Mouse (Mus musculus) CD4-positive, CD25-positive, alpha-beta regulatory T cell, adult 2 months (primary cell): ENCODE results near the gene Ghitm.

Experiments
- DNase-seq: peaks from one replicate; pipeline ENCODE4 v3.0.0-alpha.2; 2012; ENCODE audit warnings: low read depth, low spot score

Ghitm gene

GRCm38 (mm10) chr14:37135127-37135593 lies at the start of gene Ghitm:
Ghitm (minus strand) TSS chr14:37135272.
- peak; percentile 98 for DNase-seq

DNA sequence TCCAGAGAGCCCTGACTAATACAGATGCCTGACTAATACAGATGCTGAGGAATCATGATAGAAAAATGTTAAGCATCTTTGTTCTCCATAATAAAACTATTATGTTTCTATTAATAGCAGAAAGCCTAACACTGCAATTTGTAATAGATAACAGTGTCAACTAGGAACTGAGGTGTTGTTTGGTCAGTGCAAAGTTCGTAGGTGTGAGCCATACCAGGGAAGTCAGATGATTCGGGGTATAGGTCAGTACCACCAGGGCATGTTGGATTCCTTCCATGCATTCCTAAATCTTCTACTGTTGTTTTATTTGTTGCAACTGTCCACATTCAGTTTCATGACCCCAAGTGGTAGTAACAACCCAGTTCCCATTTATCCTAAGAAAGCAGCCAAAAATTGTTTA lies 49.8 kb upstream of the Ghitm start:
- no peak for DNase-seq

- DNase-seq: no peak
Observed at GRCm38 (mm10) chr14:37174484-37174883, 39.4 kb upstream of the Ghitm start.

- peak; percentile 37 for DNase-seq
Observed at GRCm38 (mm10) chr14:37165266-37165926, 30.3 kb upstream of the Ghitm start.

- DNase-seq: no peak
Observed at GRCm38 (mm10) chr14:37164392-37165032, 29.4 kb upstream of the Ghitm start.

DNA sequence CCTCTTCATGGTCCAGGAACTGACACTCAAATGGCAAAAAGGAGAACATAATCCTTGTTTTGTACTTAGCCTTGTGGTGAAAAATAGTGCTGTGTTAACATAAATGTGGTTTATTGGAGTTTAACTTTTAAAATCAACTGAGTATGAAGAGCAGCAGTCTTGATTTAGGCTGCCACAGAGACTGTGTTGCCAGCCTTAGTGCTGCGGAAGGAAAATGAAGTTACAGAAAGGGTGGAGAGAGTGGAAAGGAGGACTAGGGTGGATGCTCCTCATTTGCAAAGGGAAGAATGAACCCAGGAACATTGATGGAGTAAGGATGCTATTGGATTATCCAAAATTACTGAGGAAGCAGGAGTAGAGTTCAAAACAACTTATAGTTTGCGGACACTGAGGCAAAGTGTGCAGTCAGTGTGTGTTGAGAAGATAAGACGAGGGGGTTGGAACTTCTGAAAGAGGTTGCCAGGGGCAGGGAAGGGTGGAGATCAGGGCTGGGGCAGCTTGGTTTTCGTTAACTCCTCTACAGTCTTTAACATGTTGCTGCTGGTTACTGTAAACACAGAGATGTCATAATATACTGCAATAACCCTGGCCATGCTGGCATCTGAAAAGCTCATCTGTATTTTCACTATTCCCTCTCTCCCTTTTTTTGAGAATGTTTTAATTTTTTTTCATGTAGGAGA lies 28.3 kb upstream of the Ghitm start:
- DNase-seq: no peak

DNA sequence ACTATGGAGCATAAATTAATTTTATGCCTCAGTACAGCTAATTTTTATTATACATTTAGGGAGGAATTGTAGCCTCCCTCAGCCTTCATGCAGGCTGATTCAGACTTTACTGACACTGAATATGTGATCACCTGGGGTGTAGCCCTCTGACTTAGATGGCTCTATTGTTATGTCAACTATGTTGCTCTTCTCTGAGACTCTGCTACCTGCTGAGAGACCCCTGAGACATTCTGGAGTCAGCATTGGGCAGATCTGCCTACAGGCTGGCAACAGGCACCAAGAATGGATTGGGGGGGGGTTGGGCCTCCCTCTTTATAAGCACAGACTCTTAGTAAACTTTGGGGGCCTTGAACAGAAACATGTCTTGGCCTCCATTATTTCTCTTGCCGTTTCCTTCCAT lies 19.3 kb upstream of the Ghitm start:
- DNase-seq: no peak

- no peak for DNase-seq
Observed at GRCm38 (mm10) chr14:37139051-37139710, 4.1 kb upstream of the Ghitm start.

- DNase-seq: peak; percentile 32
Observed at GRCm38 (mm10) chr14:37137596-37137995, 2.5 kb upstream of the Ghitm start.

GRCm38 (mm10) chr14:37136110-37136509 lies 1.0 kb upstream of the Ghitm start:
- no peak for DNase-seq

GRCm38 (mm10) chr14:37135671-37136070 lies 599 bp upstream of the Ghitm start:
- no peak for DNase-seq

DNA sequence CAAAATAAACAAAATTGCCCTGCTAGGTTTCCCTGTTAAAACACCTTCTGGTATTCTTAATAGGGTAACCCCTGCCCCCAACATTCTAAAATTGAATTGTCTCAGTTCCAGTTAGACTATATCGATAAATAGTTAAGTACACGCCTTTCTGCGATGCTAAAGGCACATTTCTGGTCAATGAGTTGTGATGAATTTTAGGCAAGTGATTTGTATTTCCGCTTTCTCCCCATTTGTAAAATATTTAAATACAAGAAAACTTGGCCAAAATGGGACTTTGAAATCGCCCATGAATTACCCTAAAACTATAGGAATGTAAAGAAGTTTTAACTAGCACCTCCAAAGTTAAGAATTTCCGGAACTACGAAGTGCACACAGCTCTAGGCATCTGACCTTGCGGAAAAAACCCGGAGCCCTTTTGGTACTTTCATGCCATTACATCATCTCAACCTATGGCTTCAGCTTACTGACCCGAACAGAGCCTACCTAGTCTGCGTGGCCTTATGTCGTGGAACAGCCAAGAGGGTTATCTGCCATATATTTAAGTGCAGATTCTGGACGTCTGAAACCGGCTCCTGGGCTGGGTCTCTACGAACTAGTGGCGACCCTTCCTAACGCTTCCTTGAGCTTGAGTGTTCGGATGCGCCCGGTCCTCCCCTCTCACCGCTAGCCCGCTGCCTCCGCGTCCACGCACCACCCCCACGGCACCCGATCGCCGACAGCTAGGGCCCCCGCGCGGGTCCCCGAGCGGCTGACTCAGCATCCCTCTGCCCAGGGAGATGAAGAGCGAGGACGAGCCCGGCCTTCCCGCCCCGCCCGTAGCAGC lies 557 bp downstream of the Ghitm start:
- peak; percentile 74 for DNase-seq

GRCm38 (mm10) chr14:37127652-37128051 lies 7.4 kb downstream of the Ghitm start:
- DNase-seq: peak; percentile 74

- no peak for DNase-seq
Observed at GRCm38 (mm10) chr14:37119233-37119632, 15.8 kb downstream of the Ghitm start.

GRCm38 (mm10) chr14:37113922-37114321 lies 21.1 kb downstream of the Ghitm start, which contains the start of gene 2610528A11Rik:
2610528A11Rik (minus strand) TSS chr14:37114022.
- DNase-seq: no peak

DNA sequence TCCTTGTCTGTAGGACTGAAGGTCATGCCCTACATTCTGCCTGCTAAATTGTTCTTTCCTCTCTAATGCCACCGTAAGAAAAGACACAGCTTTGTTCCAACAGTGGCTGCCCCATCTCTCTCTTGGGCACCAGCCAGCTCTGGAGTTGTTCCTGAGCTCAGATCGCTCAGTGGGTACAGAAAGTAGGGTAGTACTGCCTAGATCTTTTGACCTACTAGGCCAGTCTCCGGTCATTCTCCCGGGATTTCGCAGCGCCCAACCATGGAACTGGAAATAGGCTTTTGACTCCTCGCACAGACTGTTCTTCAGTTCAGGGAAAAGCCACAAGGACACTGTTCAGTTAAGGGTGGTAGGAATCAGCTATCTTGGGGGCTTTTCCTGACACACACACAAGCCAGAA lies 22.1 kb downstream of the Ghitm start:
- no peak for DNase-seq

GRCm38 (mm10) chr14:37111371-37111770 lies 23.7 kb downstream of the Ghitm start:
- DNase-seq: no peak

- no peak for DNase-seq
Observed at GRCm38 (mm10) chr14:37110456-37110855, 24.6 kb downstream of the Ghitm start.

DNA sequence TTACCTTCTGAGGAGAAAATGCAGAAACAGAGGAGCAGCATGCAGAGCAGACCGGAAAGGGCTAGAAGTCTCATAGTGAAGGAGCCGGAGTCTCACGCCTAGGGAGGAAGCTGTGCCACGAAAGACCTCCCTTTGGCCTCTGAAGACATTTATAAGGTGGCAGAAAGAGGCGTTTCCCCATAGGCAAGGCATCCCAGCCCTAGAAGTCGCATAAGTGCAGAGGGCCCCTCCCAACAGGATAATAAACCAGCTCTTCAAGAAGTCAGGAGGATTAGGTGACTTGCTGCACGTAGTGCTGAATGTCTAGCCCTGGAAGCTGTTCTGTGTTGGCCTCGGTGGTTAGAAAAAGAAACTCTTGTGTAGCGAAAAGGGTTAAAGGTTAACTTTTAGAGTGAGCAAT lies 25.1 kb downstream of the Ghitm start:
- no peak for DNase-seq

DNA sequence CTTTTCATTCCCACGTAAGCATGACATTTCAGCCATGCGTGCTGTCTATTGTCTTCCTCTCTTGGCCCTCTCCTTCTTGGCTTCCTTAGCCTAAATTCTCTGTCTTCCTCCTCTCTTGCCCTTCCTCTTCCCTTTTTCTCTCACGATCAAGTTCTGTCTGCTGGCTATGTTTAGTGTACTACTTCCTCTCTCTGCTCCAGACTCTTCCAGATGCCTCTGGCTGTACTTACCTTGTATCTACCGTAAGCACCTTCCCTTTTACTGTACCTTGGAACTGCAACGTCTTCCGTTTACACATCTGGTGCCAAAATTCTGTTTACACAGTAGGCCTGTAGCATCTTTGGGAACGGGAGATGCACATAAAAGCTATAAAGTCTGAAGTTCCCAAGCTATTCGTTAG lies 25.6 kb downstream of the Ghitm start:
- DNase-seq: no peak

- no peak for DNase-seq
Observed at GRCm38 (mm10) chr14:37105846-37106245, 29.2 kb downstream of the Ghitm start.
